8 mouse cellular contexts compared by ENCODE assay signal in the genomic region with DNA sequence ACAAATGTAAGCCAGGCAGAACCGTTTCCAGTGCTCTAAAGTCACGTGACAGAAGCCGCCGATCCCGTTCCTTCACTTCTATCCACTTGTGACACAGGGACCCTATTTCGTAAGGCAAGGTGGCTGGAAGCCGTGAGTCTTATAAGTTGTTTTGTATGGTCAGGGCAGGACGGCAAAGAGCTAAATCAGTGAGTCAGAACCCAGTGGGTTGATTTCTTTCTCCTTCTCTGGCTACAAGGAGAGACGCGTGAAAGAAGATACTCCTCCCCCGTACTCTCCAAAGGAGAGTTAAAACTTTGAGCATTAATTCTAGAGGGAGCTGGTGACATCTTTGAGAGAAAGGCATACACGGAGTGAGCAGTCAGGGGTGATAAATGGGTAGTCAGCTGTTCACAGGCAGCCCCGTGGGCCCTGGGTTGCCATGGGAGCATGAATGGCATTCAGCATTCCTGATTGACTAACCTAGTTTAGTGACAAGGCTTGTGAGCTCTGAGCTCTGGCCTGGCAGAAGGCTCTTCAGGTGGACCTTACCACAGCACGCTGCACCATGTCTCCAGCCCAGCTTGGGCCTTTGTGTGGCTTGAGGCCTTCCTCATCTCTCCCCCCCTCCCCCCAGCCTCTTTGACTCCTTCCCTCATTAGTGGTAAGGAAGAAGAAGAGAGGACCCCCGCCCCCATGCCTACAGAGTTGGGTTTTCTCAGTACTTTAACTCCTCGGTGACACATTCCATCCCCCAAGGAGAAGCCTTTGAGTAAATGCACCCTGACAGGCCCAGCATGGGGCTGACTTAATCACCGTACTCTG.
A peak's percentile ranks its signal among the peaks of the same experiment; 100 is the strongest.
DNase-seq lines count a peak whose midpoint lies in the region; ATAC-seq and TF ChIP-seq lines count a peak whose summit lies in the region.

No protein-coding gene starts in this region.

- H3K9ac ChIP-seq in forebrain, embryonic 12.5 days = 0 out of 2 replicates have a peak overlapping the region, but pooled peaks have one; percentile 29
- no peak overlapping the region for H3K9ac ChIP-seq in intestine, postnatal 0 days (ENCODE audit: low read depth, low read length)
- 0 out of 2 replicates have a peak overlapping the region, but pooled peaks have one; percentile 15 for H3K9ac ChIP-seq in liver, embryonic 12.5 days
- no peak overlapping the region; the same call in 1 of the 2 replicates for H3K9ac ChIP-seq in midbrain, postnatal 0 days (replicated peaks; ENCODE audit: low read length, poor library complexity, severe bottlenecking)

- peak overlapping the region; percentile 30 for H3K4me3 ChIP-seq in forebrain, embryonic 12.5 days (replicated peaks)
- peak overlapping the region; percentile 13; the same call in 1 of the 2 replicates for H3K4me3 ChIP-seq in intestine, postnatal 0 days (ENCODE audit: low read depth, low read length)
- peak overlapping the region; percentile 28 for H3K4me3 ChIP-seq in liver, embryonic 12.5 days
- peak overlapping the region; percentile 18; the same call in 1 of the 2 replicates for H3K4me3 ChIP-seq in midbrain, postnatal 0 days (ENCODE audit: low read depth, low read length)

- TF ChIP-seq CTCF in intestine, postnatal 0 days (IDR thresholded peaks at IDR 0.05; ENCODE audit: low read depth) = no peak
- TF ChIP-seq CTCF in midbrain, postnatal 0 days (IDR thresholded peaks at IDR 0.05) = no peak

- H3K36me3 ChIP-seq in forebrain, embryonic 12.5 days (replicated peaks) = no peaks in the 10 kb centered on the region
- no peaks in the 10 kb centered on the region for H3K36me3 ChIP-seq in intestine, postnatal 0 days (ENCODE audit: control insufficient read depth, insufficient read depth)
- peaks cover 16% of the 10 kb centered on the region for H3K36me3 ChIP-seq in liver, embryonic 12.5 days
- H3K36me3 ChIP-seq in midbrain, postnatal 0 days (ENCODE audit: insufficient read depth, low read length) = no peaks in the 10 kb centered on the region

- whole genome bisulfite sequencing in forebrain, embryonic 12.5 days = under 1% methylated on average over 17 of the region's 17 CpGs
- 18% methylated on average over 17 of the region's 17 CpGs for WGBS in intestine, postnatal 0 days
- 16% methylated on average over 17 of the region's 17 CpGs for WGBS in liver, embryonic 12.5 days (ENCODE audit: insufficient replicate concordance)
- 4% methylated on average over 17 of the region's 17 CpGs for WGBS in midbrain, postnatal 0 days

- H3K4me2 ChIP-seq in forebrain, embryonic 12.5 days = peak overlapping the region; percentile 52
- H3K4me2 ChIP-seq in intestine, postnatal 0 days (replicated peaks; ENCODE audit: low read depth) = peak overlapping the region; percentile 51
- peak overlapping the region; percentile 50 for H3K4me2 ChIP-seq in liver, embryonic 12.5 days
- H3K4me2 ChIP-seq in midbrain, postnatal 0 days (ENCODE audit: low read depth, low read length, poor library complexity, severe bottlenecking) = peak overlapping the region; percentile 47

- ATAC-seq in forebrain, embryonic 12.5 days (ENCODE audit: low FRiP score) = peak; percentile 88
- ATAC-seq in intestine, postnatal 0 days = peak; percentile 61
- ATAC-seq in liver, embryonic 12.5 days = peak; percentile 25; the same call in 1 of the 2 replicates
- ATAC-seq in midbrain, postnatal 0 days (ENCODE audit: low FRiP score) = peak; percentile 80

- peaks cover 51% of the 10 kb centered on the region for H3K4me1 ChIP-seq in forebrain, embryonic 12.5 days
- peaks cover 18% of the 10 kb centered on the region for H3K4me1 ChIP-seq in intestine, postnatal 0 days (replicated peaks; ENCODE audit: control insufficient read depth, insufficient read depth, low read length)
- H3K4me1 ChIP-seq in liver, embryonic 12.5 days = peaks cover 83% of the 10 kb centered on the region
- peaks cover 19% of the 10 kb centered on the region for H3K4me1 ChIP-seq in midbrain, postnatal 0 days (ENCODE audit: insufficient read depth, low read length)

- peaks cover 3% of the 10 kb centered on the region; the same call in 1 of the 2 replicates for H3K27me3 ChIP-seq in forebrain, embryonic 12.5 days
- no peaks in the 10 kb centered on the region for H3K27me3 ChIP-seq in intestine, postnatal 0 days (replicated peaks; ENCODE audit: control insufficient read depth, insufficient read depth, low read length)
- no peaks in the 10 kb centered on the region for H3K27me3 ChIP-seq in liver, embryonic 12.5 days (replicated peaks)
- no peaks in the 10 kb centered on the region for H3K27me3 ChIP-seq in midbrain, postnatal 0 days (ENCODE audit: insufficient read depth, low read length)

- DNase-seq in cerebellum, postnatal 10 days = peak; percentile 70 to 78
- no peak for DNase-seq in cerebellum, adult 11-12 months
- peak; percentile 79 for DNase-seq in adipocyte (ENCODE audit: low spot score)
- DNase-seq in midbrain, postnatal 0 days (ENCODE audit: low spot score) = peak; percentile 82
- no peak for DNase-seq in ovary, postnatal 10 days (ENCODE audit: low spot score)

- H3K9me3 ChIP-seq in forebrain, embryonic 12.5 days = no peaks in the 10 kb centered on the region
- H3K9me3 ChIP-seq in intestine, postnatal 0 days (ENCODE audit: control insufficient read depth) = no peaks in the 10 kb centered on the region
- H3K9me3 ChIP-seq in liver, embryonic 12.5 days (replicated peaks) = no peaks in the 10 kb centered on the region
- H3K9me3 ChIP-seq in midbrain, postnatal 0 days (ENCODE audit: low read length) = no peaks in the 10 kb centered on the region

- H3K27ac ChIP-seq in forebrain, embryonic 12.5 days = peak overlapping the region; percentile 76
- H3K27ac ChIP-seq in intestine, postnatal 0 days (ENCODE audit: low read depth, low read length) = peak overlapping the region; percentile 31; the same call in 1 of the 2 replicates
- peak overlapping the region; percentile 57 for H3K27ac ChIP-seq in liver, embryonic 12.5 days
- peak overlapping the region; percentile 55; the same call in 1 of the 2 replicates for H3K27ac ChIP-seq in midbrain, postnatal 0 days (ENCODE audit: low read depth, low read length)

Comparison
In these comparisons a context has a peak if more than half of its experiments do, and no peak if none do; other contexts are left out.
1. DNase-seq: peak in cerebellum, postnatal 10 days (2 of 2), adipocyte (single experiment) and midbrain, postnatal 0 days (single experiment); none in cerebellum, adult 11-12 months (single experiment) and ovary, postnatal 10 days (single experiment).
2. ATAC-seq: peak in every context shown above with its lines; median percentile 88 in forebrain, embryonic 12.5 days; 80 in midbrain, postnatal 0 days; 61 in intestine, postnatal 0 days; 25 in liver, embryonic 12.5 days.
3. H3K9ac ChIP-seq: peak in forebrain, embryonic 12.5 days (single experiment) and liver, embryonic 12.5 days (single experiment); none in intestine, postnatal 0 days (single experiment) and midbrain, postnatal 0 days (single experiment).
4. Peak in every context shown above with its lines, with median percentiles within 50 percentile points of each other: H3K27ac ChIP-seq, H3K4me2 ChIP-seq and H3K4me3 ChIP-seq.